Mouse (Mus musculus) heart, embryonic 10.5 days (tissue): ENCODE data around the gene Sh2b1. TPM values are rescaled to one million over a fixed set of nuclear protein-coding genes. Genes with fewer than 3 reads are reported as not detected.

Experiments
- DNase-seq: peaks from one replicate; pipeline ENCODE4 v3.0.0-alpha.2; 2017; ENCODE audit warnings: low spot score
- H3K27ac ChIP-seq: fragments of 300-500 bp; sonication (generic); 2 replicates; pipeline ENCODE4 v1.5.1; 2016; ENCODE audit warnings: mild to moderate bottlenecking
- H3K27me3 ChIP-seq: fragments of 300-500 bp; sonication (generic); 2 replicates; pipeline ENCODE4 v1.6.1; 2016; ENCODE audit warnings: mild to moderate bottlenecking; ENCODE audit not compliant: poor library complexity, insufficient read depth, severe bottlenecking
- H3K36me3 ChIP-seq: fragments of 300-500 bp; sonication (generic); 2 replicates; pipeline ENCODE4 v1.6.1; 2016; ENCODE audit warnings: mild to moderate bottlenecking, moderate library complexity
- H3K4me1 ChIP-seq: fragments of 300-500 bp; sonication (generic); 2 replicates; pipeline ENCODE4 v1.6.1; 2016; ENCODE audit warnings: mild to moderate bottlenecking
- H3K4me3 ChIP-seq: fragments of 300-500 bp; sonication (generic); 2 replicates; pipeline ENCODE4 v1.5.1; 2016; ENCODE audit warnings: mild to moderate bottlenecking, moderate library complexity
- H3K9me3 ChIP-seq: fragments of 300-500 bp; sonication (generic); 2 replicates; pipeline ENCODE4 v1.6.1; 2016; ENCODE audit warnings: mild to moderate bottlenecking, moderate library complexity
- WGBS: fragments of 180-500 bp; shearing (Covaris S2); methylation state at CpG from one replicate; pipeline ENCODE4 v1.1.7; 2016; 5-methylcytosine and 5-hydroxymethylcytosine counted together
- polyA plus RNA-seq: library from polyadenylated mRNA; unstranded; fragments of >200 nt; fragmentation: Nextera tagmentation; extraction: Ambion mirVana; gene quantifications from 2 replicates; pipeline ENCODE4 v1.2.1, GENCODE M21; 2016

Gene Sh2b1
- 46.3 and 47.1 TPM in 2 replicates for polyA plus RNA-seq

- peaks cover 32% of the 10 kb centered on the region for H3K4me1 ChIP-seq
- peak within 1 kb of the TSS; percentile 94 for H3K4me3 ChIP-seq
- H3K27me3 ChIP-seq, result no peaks in the 10 kb centered on the region
- peaks cover 34% of the 10 kb centered on the region for H3K36me3 ChIP-seq
- H3K9me3 ChIP-seq, result no peaks in the 10 kb centered on the region
- DNase-seq, result peak; percentile 96
- WGBS, result under 1% methylated on average over 53 of the region's 53 CpGs
- peak within 1 kb of the TSS; percentile 94 for H3K27ac ChIP-seq
These were observed at the start of gene Sh2b1 for GRCm38 (mm10) chr7:126474993-126475581. TSS of gene Sh2b1 (minus strand) at chr7:126475424.

DNA sequence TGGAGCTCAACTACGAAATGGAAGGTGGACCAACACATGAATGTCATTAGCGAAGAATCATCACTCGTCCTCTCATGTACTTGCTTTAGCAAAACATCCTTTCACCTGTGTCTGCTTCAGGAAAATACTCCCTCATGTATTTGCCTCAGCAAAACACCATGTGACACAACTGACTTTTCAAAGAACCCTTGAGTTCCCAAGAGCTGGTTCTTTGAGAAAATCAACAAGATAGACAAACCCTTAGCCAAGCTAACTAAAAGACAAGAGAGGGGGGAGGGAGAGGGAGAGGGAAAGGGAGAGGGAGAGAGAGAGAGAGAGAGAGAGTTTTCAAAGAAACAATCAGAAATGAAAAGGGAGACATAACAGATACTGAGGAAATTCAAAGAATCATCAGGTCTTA, 48.1 kb upstream of the Sh2b1 start:
- WGBS, result 74% methylated on average over 3 of the region's 3 CpGs
- H3K27me3 ChIP-seq, result no peaks in the 10 kb centered on the region

GRCm38 (mm10) chr7:126519513-126519912, 44.3 kb upstream of the Sh2b1 start:
- Histone ChIP-seq H3K27ac (no peak overlapping the region), H3K9me3 (no peaks in the 10 kb centered on the region), H3K27me3 (no peaks in the 10 kb centered on the region), H3K36me3 (no peaks in the 10 kb centered on the region), H3K4me1 (no peaks in the 10 kb centered on the region), H3K4me3 (no peak overlapping the region)
- DNase-seq, result peak; percentile 74
- 66% methylated on average over 2 of the region's 2 CpGs for WGBS

More for the DNA sequence above, 48.1 kb upstream of the Sh2b1 start:
- DNase-seq, result no peak
- H3K9me3 ChIP-seq, result no peaks in the 10 kb centered on the region
- H3K27ac ChIP-seq, result no peak overlapping the region
- no peak overlapping the region for H3K4me3 ChIP-seq
- no peaks in the 10 kb centered on the region for H3K4me1 ChIP-seq
- H3K36me3 ChIP-seq, result no peaks in the 10 kb centered on the region

DNA sequence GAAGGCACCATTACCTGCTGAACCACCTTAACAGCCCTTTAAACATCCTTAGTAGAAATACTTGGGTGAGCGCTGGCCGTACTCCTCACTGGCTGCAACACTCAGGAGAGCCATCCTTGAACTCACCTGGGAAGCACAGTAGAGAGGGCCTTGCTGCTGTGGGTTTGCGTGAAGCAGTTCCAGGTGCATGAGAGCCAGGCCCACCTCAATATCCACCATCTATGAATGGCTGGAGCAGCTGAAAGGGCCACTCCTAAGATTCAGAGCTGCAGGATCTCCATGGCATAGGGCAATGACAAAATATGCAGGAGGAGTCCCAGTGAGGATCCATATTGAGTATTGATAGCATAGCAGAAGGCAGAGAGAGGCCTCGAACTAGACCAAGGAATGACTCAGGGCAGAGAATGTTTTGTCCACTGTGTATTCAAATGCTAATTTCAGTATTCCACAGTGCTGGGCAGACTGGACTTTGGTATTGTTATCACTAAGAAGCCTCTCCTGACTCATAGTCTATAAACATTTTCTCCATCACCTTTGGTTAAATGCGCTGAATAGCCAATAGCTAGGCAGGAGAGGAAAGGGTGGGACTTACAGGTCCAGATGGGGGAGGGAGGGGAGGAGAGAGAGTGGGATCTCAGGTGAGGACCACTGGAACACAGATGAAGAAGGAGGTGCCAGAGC, 43.2 kb upstream of the Sh2b1 start:
- no peaks in the 10 kb centered on the region for H3K36me3 ChIP-seq
- no peak overlapping the region for H3K4me3 ChIP-seq
- H3K27me3 ChIP-seq, result no peaks in the 10 kb centered on the region
- DNase-seq, result peak; percentile 67
- 86% methylated on average over 5 of the region's 5 CpGs for WGBS
- no peaks in the 10 kb centered on the region for H3K4me1 ChIP-seq
- H3K27ac ChIP-seq, result no peak overlapping the region
- H3K9me3 ChIP-seq, result no peaks in the 10 kb centered on the region

DNA sequence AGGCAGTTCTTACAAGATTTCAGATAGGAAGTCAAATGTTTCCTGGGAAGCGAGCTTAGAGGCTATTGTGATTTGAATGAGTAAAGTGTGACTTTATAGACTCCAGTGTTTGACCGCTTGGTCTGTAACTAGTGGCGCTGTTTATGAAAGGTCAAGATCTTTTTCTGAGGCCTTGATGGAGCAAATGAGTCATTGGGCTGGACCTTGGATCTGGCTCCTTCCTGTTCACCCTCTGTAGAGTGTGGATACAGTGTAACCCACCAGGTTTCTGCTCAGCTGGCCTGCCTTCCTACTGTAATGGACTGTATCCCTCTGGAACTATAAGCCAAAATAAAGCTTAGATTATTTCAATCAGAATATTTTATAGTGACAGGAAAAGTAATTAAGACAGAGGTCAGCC, 36.1 kb upstream of the Sh2b1 start:
- Histone ChIP-seq H3K27ac (no peak overlapping the region), H3K36me3 (no peaks in the 10 kb centered on the region)
- 65% methylated on average over 3 of the region's 3 CpGs for WGBS

DNA sequence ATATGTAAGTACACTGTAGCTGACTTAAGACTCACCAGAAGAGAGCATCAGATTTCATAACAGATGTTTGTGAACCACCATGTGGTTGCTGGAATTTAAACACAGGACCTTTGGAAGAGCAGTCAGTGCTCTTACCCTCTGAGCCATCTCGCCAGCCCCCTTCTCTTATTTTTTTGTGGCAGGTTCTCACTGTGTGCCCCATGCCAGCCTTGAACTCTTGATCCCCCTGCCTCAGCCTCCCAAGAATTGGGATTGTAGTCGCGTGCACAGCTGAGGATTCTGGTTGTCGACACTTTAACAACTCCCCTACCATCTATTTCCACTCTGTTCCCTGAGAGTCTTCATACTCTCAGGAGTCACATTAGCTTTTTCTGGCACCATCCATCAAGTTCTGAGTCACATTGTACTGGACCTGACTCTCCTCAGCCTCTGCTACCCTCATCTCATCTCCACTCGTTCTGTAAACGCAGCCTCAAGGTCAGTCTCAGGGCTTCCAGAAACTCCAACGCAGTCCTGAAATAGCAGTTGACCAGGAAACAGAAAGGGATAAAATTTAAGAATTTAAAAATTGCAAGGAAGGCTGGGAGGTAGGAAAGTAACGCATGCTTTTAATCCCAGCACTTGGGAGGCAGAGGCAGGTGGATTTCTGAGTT, 32.0 kb upstream of the Sh2b1 start:
- Histone ChIP-seq H3K9me3 (no peaks in the 10 kb centered on the region), H3K27ac (no peak overlapping the region), H3K4me1 (peaks cover 5% of the 10 kb centered on the region; the same call in 1 of the 2 replicates), H3K36me3 (no peaks in the 10 kb centered on the region), H3K4me3 (no peak overlapping the region), H3K27me3 (no peaks in the 10 kb centered on the region)
- WGBS, result 82% methylated on average over 8 of the region's 8 CpGs
- no peak for DNase-seq

More for the DNA sequence above, 36.1 kb upstream of the Sh2b1 start:
- Histone ChIP-seq H3K4me1 (no peaks in the 10 kb centered on the region), H3K9me3 (no peaks in the 10 kb centered on the region), H3K27me3 (no peaks in the 10 kb centered on the region), H3K4me3 (no peak overlapping the region)
- DNase-seq, result no peak

DNA sequence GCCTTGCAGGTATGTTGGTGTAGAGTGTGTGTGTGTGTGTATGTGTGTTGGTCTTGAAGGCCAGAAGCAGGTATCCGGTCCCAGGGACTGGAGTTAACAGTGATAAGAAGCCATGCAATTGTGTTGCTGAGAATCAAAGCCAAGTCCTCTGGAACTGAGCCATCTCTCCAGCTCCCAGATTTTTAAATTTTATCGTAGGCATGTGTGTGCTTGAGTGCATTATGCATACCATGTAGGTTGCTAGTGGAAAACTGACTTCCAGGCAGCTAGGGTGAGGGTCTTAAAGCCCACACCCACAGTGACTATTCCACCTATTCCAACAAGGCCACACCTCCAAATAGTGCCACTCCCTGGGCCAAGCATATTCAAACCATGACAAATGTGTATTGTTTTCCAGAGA, 29.7 kb upstream of the Sh2b1 start:
- Histone ChIP-seq H3K9me3 (no peaks in the 10 kb centered on the region), H3K36me3 (peaks cover 14% of the 10 kb centered on the region), H3K4me1 (peaks cover 11% of the 10 kb centered on the region; the same call in 1 of the 2 replicates), H3K27me3 (no peaks in the 10 kb centered on the region), H3K4me3 (no peak overlapping the region), H3K27ac (no peak overlapping the region)
- 75% methylated on average over 2 of the region's 2 CpGs for WGBS
- DNase-seq, result no peak

DNA sequence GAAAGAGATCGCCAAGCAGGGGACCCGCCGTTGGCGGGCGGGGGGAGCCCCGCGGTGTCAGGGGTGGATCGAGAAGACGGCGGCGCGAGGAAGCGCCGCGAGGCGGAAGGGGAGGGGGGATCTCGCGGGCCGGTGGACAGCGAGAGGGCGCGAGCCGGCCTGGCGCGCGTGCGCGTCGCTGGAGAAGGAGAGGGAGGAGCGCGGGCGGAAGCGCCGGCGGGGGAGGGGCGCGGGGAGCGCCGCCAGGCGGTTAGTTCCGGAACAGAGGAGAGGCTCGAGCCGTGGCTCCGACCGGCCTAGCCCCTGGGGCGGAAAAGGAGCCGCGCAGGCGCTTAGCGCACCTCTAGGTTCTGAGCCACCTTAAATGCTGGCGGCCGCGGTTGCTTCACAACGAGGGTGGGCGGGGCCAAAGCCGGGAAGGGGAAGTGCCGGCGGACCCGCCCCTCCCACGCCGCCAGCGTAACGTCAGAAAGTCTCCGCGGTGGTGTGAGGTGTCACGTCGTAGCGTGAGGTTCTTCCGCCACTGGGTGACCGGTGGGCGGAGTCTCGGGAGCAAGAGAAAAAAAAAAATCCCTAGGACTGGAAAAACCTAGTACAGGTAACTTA, 28.2 kb upstream of the Sh2b1 start, which contains the start of gene Atxn2l:
TSS of gene Atxn2l (minus strand) at position 165 of the 606 bp plus-strand sequence.
- H3K4me1 ChIP-seq, result peaks cover 11% of the 10 kb centered on the region; the same call in 1 of the 2 replicates
- H3K9me3 ChIP-seq, result no peaks in the 10 kb centered on the region
- under 1% methylated on average over 67 of the region's 72 CpGs for WGBS
- peak; percentile 99 for DNase-seq
- H3K36me3 ChIP-seq, result peaks cover 29% of the 10 kb centered on the region
- peak within 1 kb of the TSS; percentile 100 for H3K4me3 ChIP-seq
- H3K27ac ChIP-seq, result peak within 1 kb of the TSS; percentile 100
- H3K27me3 ChIP-seq, result no peaks in the 10 kb centered on the region

- Histone ChIP-seq H3K9me3 (no peaks in the 10 kb centered on the region), H3K4me3 (peak overlapping the region; percentile 100), H3K27ac (peak overlapping the region; percentile 100), H3K36me3 (peaks cover 35% of the 10 kb centered on the region), H3K4me1 (peaks cover 11% of the 10 kb centered on the region; the same call in 1 of the 2 replicates), H3K27me3 (no peaks in the 10 kb centered on the region)
- DNase-seq, result peak; percentile 77
- under 1% methylated on average over 40 of the region's 40 CpGs for WGBS
These were observed 27.5 kb upstream of the Sh2b1 start for GRCm38 (mm10) chr7:126502751-126503150.

GRCm38 (mm10) chr7:126502023-126502741, 27.0 kb upstream of the Sh2b1 start:
- WGBS, result under 1% methylated on average over 53 of the region's 57 CpGs
- no peaks in the 10 kb centered on the region for H3K27me3 ChIP-seq
- H3K4me1 ChIP-seq, result peaks cover 11% of the 10 kb centered on the region; the same call in 1 of the 2 replicates
- peak; percentile 99 for DNase-seq
- H3K27ac ChIP-seq, result peak overlapping the region; percentile 100
- peaks cover 41% of the 10 kb centered on the region for H3K36me3 ChIP-seq
- H3K9me3 ChIP-seq, result no peaks in the 10 kb centered on the region
- H3K4me3 ChIP-seq, result peak overlapping the region; percentile 100

GRCm38 (mm10) chr7:126501684-126502022, 26.4 kb upstream of the Sh2b1 start:
- DNase-seq, result peak; percentile 75

DNA sequence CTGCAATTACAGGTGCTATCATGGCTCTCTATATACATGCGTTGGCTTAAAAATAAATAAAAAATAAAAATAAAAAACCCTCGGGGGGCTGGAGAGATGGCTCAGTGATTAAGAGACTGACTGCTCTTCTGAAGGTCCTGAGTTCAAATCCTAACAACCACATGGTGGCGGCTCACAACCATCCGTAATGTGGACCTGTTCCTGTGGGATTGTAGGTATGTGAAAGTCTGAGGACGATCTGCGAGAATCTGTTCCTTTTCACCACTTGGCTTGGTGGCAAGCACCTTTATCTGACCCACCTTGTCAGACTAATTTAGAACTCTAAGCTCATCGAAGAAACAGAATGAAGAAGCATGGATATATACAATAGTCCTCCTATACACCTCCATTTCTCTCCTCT, 24.2 kb upstream of the Sh2b1 start:
- Histone ChIP-seq H3K4me1 (peaks cover 11% of the 10 kb centered on the region; the same call in 1 of the 2 replicates), H3K9me3 (no peaks in the 10 kb centered on the region), H3K4me3 (no peak overlapping the region), H3K27me3 (no peaks in the 10 kb centered on the region), H3K27ac (no peak overlapping the region), H3K36me3 (peaks cover 69% of the 10 kb centered on the region)
- WGBS, result 93% methylated on average over 7 of the region's 7 CpGs
- no peak for DNase-seq

More at GRCm38 (mm10) chr7:126501684-126502022, 26.4 kb upstream of the Sh2b1 start:
- Histone ChIP-seq H3K4me1 (peaks cover 11% of the 10 kb centered on the region; the same call in 1 of the 2 replicates), H3K4me3 (peak overlapping the region; percentile 100), H3K27me3 (no peaks in the 10 kb centered on the region), H3K27ac (peak overlapping the region; percentile 100), H3K9me3 (no peaks in the 10 kb centered on the region), H3K36me3 (peaks cover 46% of the 10 kb centered on the region)
- WGBS, result 5% methylated on average over 9 of the region's 9 CpGs
